Mouse (Mus musculus) limb, embryonic 10.5 days (tissue): Measurements from ENCODE around the gene Ndst4. TPM values are rescaled to one million over a fixed set of nuclear protein-coding genes. Genes with fewer than 3 reads are reported as not detected.

ENCODE experiments used
- DNase-seq: peaks from one replicate; pipeline ENCODE4 v3.0.0-alpha.2; 2017; ENCODE audit warnings: low spot score
- H3K27ac ChIP-seq: fragments of 300-500 bp; sonication (generic); 2 replicates; pipeline ENCODE4 v1.5.1; 2016; ENCODE audit warnings: mild to moderate bottlenecking
- H3K27me3 ChIP-seq: fragments of 300-500 bp; sonication (generic); 2 replicates; pipeline ENCODE4 v1.6.1; 2016; ENCODE audit warnings: low read depth, mild to moderate bottlenecking; ENCODE audit not compliant: poor library complexity, severe bottlenecking
- H3K36me3 ChIP-seq: fragments of 300-500 bp; sonication (generic); 2 replicates; pipeline ENCODE4 v1.6.1; 2016; ENCODE audit warnings: mild to moderate bottlenecking, moderate library complexity
- H3K4me1 ChIP-seq: fragments of 300-500 bp; sonication (generic); 2 replicates; pipeline ENCODE4 v1.6.1; 2016
- H3K4me3 ChIP-seq: fragments of 300-500 bp; sonication (generic); 2 replicates; pipeline ENCODE4 v1.5.1; 2016; ENCODE audit warnings: mild to moderate bottlenecking, moderate library complexity
- H3K9me3 ChIP-seq: fragments of 300-500 bp; sonication (generic); replicated peaks from 2 replicates; pipeline ENCODE4 v1.6.1; 2016; ENCODE audit warnings: mild to moderate bottlenecking
- WGBS: fragments of 180-500 bp; shearing (Covaris S2); methylation state at CpG from one replicate; pipeline ENCODE4 v1.1.7; 2016; 5-methylcytosine and 5-hydroxymethylcytosine counted together
- polyA plus RNA-seq: library from polyadenylated mRNA; unstranded; fragments of >200 nt; fragmentation: Nextera tagmentation; extraction: Ambion mirVana; gene quantifications from 2 replicates; pipeline ENCODE4 v1.2.1, GENCODE M21; 2016

Ndst4 gene
- polyA plus RNA-seq, 1 experiment from 2014 or later = 0.20 TPM

GRCm38 (mm10) chr3:125756911-125757310, 353.0 kb downstream of the Ndst4 start:
- DNase-seq = no peak
- 71% methylated on average over 1 of the region's 1 CpGs for WGBS
- Histone ChIP-seq H3K9me3 (no peaks in the 10 kb centered on the region), H3K4me3 (no peak overlapping the region), H3K27ac (no peak overlapping the region), H3K4me1 (peaks cover 6% of the 10 kb centered on the region; the same call in 1 of the 2 replicates), H3K27me3 (no peaks in the 10 kb centered on the region), H3K36me3 (no peaks in the 10 kb centered on the region)

DNA sequence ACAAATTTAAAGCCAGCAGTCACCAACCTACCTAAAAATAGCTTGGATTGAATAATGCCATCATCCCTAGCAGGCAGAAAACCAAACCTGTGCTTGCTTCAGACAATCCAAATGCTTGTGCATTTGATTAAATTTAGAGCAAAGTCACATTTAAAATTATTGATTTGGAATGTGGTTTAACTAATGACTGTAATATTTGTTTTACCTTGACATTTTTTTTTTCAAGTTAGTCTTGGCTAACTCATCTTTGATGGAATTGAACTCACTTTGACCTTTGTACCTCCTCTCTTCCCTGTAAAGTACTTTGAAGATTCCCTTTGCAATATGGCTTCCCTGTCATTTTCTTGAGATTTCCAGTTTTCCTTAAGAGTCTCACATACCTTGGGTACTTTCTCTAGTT, 356.8 kb downstream of the Ndst4 start:
- no peak for DNase-seq
- peaks cover 6% of the 10 kb centered on the region; the same call in 1 of the 2 replicates for H3K4me1 ChIP-seq
- no peaks in the 10 kb centered on the region for H3K27me3 ChIP-seq
- no peak overlapping the region for H3K27ac ChIP-seq
- H3K4me3 ChIP-seq = no peak overlapping the region
- H3K36me3 ChIP-seq = no peaks in the 10 kb centered on the region
- no peaks in the 10 kb centered on the region for H3K9me3 ChIP-seq
